Mouse (Mus musculus): Measurements from ENCODE around the gene Asic2.

- TF ChIP-seq POLR2A (IDR thresholded peaks at IDR 0.05; ENCODE audit: borderline replicate concordance, extremely low read depth, insufficient read depth, insufficient read length, poor library complexity, severe bottlenecking) (no peak), CTCF (IDR thresholded peaks at IDR 0.05; ENCODE audit: borderline replicate concordance, extremely low read depth, insufficient read depth, insufficient read length) (no peak)
Measured at GRCm38 (mm10) chr11:81290041-81290440, 678.2 kb downstream of the Asic2 start.

Data from brain, embryonic 14.5 days (tissue).